Mouse (Mus musculus) lung, adult 2 months (tissue): Measurements from ENCODE around the gene Spint2. TPM values are rescaled to one million over a fixed set of nuclear protein-coding genes. Genes with fewer than 3 reads are reported as not detected.

Source experiments
- DNase-seq: peaks from one replicate; pipeline ENCODE4 v3.0.0; 2022
- H3K4me1 ChIP-seq: fragments of 200-500 bp; 2 replicates; pipeline ENCODE4 v1.6.1; 2011; ENCODE audit warnings: low read length; ENCODE audit not compliant: control insufficient read depth, insufficient read depth
- H3K4me3 ChIP-seq: fragments of 200-500 bp; replicated peaks from 2 replicates; pipeline ENCODE3; 2011; ENCODE audit warnings: low read depth, mild to moderate bottlenecking, control low read depth, low read length; ENCODE audit errors: extremely low read depth
- CTCF ChIP-seq: fragments of 200-500 bp; IDR thresholded peaks from 2 replicates; pipeline ENCODE4 v1.5.1; 2011; ENCODE audit warnings: mild to moderate bottlenecking, low read length, control low read depth; ENCODE audit not compliant: insufficient read depth
- POLR2A ChIP-seq: fragments of 200-500 bp; IDR thresholded peaks from 2 replicates; pipeline ENCODE4 v1.6.1; 2011; ENCODE audit warnings: low read depth, mild to moderate bottlenecking, control low read depth, low read length, borderline replicate concordance; ENCODE audit errors: extremely low read depth
- whole genome bisulfite sequencing: fragments of 180-500 bp; shearing (Covaris S2); methylation state at CpG from one replicate; pipeline ENCODE4 v1.1.7; 2018; 5-methylcytosine and 5-hydroxymethylcytosine counted together
- polyA plus RNA-seq: library from polyadenylated mRNA; depleted of rRNA; stranded (reverse); fragments of >200 nt; gene quantifications from 2 replicates; pipeline ENCODE4 v1.2.3, GENCODE M21; 2012

The Spint2 gene
- polyA plus RNA-seq, 1 experiment: 317 TPM

DNA sequence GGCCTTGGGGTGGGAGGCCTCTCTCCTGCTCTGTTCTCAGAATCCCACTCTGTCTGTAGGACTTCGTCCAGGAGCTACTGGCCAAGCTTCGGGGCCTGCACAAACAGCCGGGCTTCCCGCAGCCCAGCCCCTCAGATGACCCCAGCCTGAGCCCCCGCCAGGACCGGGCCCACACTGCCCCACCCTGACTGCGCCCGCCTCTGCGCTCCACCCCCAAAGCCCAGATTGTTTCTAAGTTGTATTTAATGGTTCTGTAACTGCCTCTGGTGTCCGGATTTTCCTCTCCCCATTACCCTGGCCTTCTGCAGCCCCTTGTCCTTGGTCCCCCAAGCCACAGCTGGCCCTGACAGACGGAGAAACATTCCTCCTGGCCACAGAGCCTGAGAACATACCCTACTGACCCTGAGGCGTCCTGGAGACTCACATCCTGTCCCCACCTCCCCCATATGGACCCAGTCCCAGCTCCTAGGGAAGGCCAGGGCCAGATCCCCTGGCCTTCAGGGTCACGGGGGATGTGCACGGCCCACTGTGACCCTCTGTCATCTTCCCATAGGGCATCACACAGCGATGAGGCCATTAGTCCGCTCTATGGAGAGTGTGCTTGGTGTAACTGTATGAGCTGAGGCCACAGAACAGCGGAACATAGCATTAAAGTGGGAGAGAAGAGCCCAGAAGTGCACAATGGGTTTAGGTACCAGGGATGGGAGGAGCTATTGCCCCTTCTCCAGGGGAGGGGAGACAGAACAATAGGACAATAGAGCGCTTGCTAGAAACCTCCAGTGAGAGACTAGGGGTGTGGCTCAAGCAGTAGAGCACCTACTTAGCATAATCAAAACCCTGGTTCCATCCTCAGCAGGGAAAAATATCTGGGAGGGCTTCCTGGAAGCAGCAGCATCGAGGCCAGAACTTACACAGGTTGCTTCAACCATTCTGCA is 11.7 kb upstream of the Spint2 start:
- H3K4me1 ChIP-seq: peaks cover 3% of the 10 kb centered on the region; the same call in 1 of the 2 replicates
- H3K4me3 ChIP-seq: no peak overlapping the region
- WGBS: 49% methylated on average over 19 of the region's 19 CpGs
- no peak; the same call in 1 of the 2 replicates for TF ChIP-seq POLR2A
- no peak for TF ChIP-seq CTCF
- DNase-seq: no peak

GRCm38 (mm10) chr7:29292458-29293098 is 10.9 kb upstream of the Spint2 start:
- H3K4me3 ChIP-seq: no peak overlapping the region
- WGBS: 35% methylated on average over 8 of the region's 8 CpGs
- TF ChIP-seq POLR2A (peak; percentile 21; the same call in 1 of the 2 replicates), CTCF (no peak)
- DNase-seq: no peak
- H3K4me1 ChIP-seq: peaks cover 3% of the 10 kb centered on the region; the same call in 1 of the 2 replicates

- TF ChIP-seq CTCF: no peak
- no peak; the same call in 1 of the 2 replicates for TF ChIP-seq POLR2A
- no peak for DNase-seq
- peaks cover 3% of the 10 kb centered on the region; the same call in 1 of the 2 replicates for H3K4me1 ChIP-seq
- no peak overlapping the region for H3K4me3 ChIP-seq
- 24% methylated on average over 7 of the region's 7 CpGs for WGBS
These were observed 10.1 kb upstream of the Spint2 start for GRCm38 (mm10) chr7:29291616-29292457.

DNA sequence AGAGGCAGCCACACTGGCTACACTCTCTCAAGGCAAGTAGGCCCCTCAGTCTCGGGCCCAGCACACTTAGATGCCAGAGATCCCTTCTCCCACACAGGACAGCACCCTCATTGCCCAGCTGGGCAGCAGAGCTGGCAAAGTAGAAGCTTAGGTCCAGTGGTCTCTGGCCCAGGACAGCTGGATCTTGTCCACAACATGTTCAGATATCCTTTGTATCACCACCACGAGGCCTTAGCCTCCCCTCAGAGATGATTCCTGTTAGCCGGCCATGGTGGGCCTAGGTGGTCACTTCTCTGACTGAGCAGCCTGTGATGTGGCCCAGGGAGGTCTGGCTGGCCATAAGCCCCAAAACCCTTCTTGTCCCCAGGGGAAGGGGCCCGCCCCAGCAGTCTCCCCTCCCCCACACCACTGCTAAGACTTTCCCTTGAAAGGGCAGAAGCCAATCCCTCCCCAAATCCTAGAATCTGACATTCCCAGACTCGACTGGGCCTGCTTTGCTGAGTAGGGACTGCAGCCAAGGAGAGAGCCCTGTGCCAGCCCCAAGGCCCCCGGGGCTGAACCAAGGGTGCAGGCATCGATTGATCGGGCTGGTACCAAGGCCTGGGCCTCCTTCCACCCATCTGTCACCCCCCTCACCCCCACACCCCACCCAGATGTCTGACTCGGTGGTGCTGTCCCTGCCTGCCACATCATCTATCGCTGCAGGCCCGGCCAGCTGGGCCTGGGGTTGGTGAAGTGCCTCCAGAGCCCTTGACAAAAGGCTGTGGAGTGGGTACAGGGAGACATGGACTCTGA is 9.2 kb upstream of the Spint2 start:
- peaks cover 3% of the 10 kb centered on the region; the same call in 1 of the 2 replicates for H3K4me1 ChIP-seq
- 64% methylated on average over 11 of the region's 11 CpGs for WGBS
- no peak for DNase-seq
- H3K4me3 ChIP-seq: peak overlapping the region; percentile 50
- 0 out of 2 replicates have a peak, but pooled peaks have one; percentile 10 for TF ChIP-seq POLR2A
- TF ChIP-seq CTCF: no peak

- TF ChIP-seq POLR2A (no peak), CTCF (no peak)
- H3K4me1 ChIP-seq: peaks cover 3% of the 10 kb centered on the region; the same call in 1 of the 2 replicates
- no peak for DNase-seq
- peak overlapping the region; percentile 59 for H3K4me3 ChIP-seq
- WGBS: 80% methylated on average over 6 of the region's 6 CpGs
These were observed 8.1 kb upstream of the Spint2 start for GRCm38 (mm10) chr7:29289856-29290255.

DNA sequence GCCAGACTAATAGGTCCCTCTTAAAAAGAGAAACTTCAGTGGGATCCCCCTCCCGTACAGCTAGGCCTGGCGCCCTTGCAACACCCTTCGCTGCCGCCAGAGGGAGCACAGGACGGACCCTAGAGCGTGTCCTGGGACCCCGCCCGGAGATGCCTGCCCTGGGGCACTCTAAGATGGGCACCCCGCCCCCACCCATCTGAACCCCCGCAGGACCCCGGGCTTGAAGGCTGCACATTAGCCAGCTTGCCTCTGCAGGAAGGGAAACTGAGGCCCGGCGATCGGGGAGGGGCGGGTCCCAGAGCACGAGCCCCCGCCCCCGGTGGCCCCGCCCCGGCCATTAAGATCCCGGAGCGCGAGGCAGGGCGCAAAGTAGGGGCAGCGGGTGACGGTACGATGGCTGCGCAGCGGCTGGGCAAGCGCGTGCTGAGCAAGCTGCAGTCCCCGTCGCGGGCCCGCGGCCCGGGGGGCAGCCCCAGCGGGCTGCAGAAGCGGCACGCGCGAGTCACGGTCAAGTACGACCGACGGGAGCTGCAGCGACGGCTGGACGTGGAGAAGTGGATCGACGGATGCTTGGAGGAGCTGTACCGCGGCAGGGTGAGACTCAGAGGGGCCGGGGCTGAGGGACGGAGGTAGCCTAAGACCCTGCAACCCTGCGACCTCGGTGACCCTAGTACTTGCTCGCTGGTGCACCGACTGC is 7.4 kb upstream of the Spint2 start, which contains the start of gene Ppp1r14a:
Ppp1r14a (plus strand) TSS at position 367 of the 697 bp plus-strand sequence.
- no peaks in the 10 kb centered on the region for H3K4me1 ChIP-seq
- peak; percentile 74 for DNase-seq
- peak; percentile 81; the same call in 1 of the 2 replicates for TF ChIP-seq POLR2A
- TF ChIP-seq CTCF: peak; percentile 71
- H3K4me3 ChIP-seq: peak within 1 kb of the TSS; percentile 66
- WGBS: 2% methylated on average over 59 of the region's 59 CpGs

GRCm38 (mm10) chr7:29288079-29288478 is 6.4 kb upstream of the Spint2 start:
- TF ChIP-seq CTCF (no peak), POLR2A (no peak)
- H3K4me1 ChIP-seq: no peaks in the 10 kb centered on the region
- no peak for DNase-seq
- WGBS: 67% methylated on average over 2 of the region's 2 CpGs
- H3K4me3 ChIP-seq: no peak overlapping the region

- Histone ChIP-seq H3K4me3 (no peak overlapping the region), H3K4me1 (no peaks in the 10 kb centered on the region)
- WGBS: 77% methylated on average over 7 of the region's 7 CpGs
- TF ChIP-seq POLR2A (no peak), CTCF (no peak)
- DNase-seq: no peak
These were observed 5.8 kb upstream of the Spint2 start for GRCm38 (mm10) chr7:29287481-29287880.
